Mouse (Mus musculus) hindbrain, embryonic 14.5 days (tissue): Measurements from ENCODE around the gene Adora2b. TPM values are rescaled to one million over a fixed set of nuclear protein-coding genes. Genes with fewer than 3 reads are reported as not detected.
A peak's percentile ranks its signal among the peaks of the same experiment; 100 is the strongest.

Experiments
- ATAC-seq: fragments of 200-750 bp; cut with Nextera tagmentation; 2 replicates; pipeline ENCODE4 v1.8.0; 2017; ENCODE audit warnings: moderate number of reproducible peaks, mild to moderate bottlenecking, moderate TSS enrichment, moderate library complexity; ENCODE audit not compliant: low FRiP score
- DNase-seq: peaks from one replicate; pipeline ENCODE4 v3.0.0-alpha.2; 2015; ENCODE audit warnings: low spot score
- H3K27ac ChIP-seq: fragments of 300-500 bp; sonication (generic); 2 replicates; pipeline ENCODE4 v1.5.1; 2014; ENCODE audit warnings: mild to moderate bottlenecking, moderate library complexity
- H3K27me3 ChIP-seq: fragments of 300-500 bp; sonication (generic); 2 replicates; pipeline ENCODE4 v1.6.1; 2014; ENCODE audit warnings: mild to moderate bottlenecking, low read length, mixed read lengths; ENCODE audit not compliant: control insufficient read depth, insufficient read depth
- H3K36me3 ChIP-seq: fragments of 300-500 bp; sonication (generic); replicated peaks from 2 replicates; pipeline ENCODE4 v1.6.1; 2014; ENCODE audit not compliant: control insufficient read depth, insufficient read depth
- H3K4me1 ChIP-seq: fragments of 300-500 bp; sonication (generic); replicated peaks from 2 replicates; pipeline ENCODE4 v1.6.1; 2014; ENCODE audit warnings: antibody characterized with exemption, low read length, mixed read lengths; ENCODE audit not compliant: control insufficient read depth, insufficient read depth
- H3K4me2 ChIP-seq: fragments of 300-500 bp; sonication (generic); replicated peaks from 2 replicates; pipeline ENCODE4 v1.6.1; 2014; ENCODE audit warnings: mild to moderate bottlenecking, moderate library complexity
- H3K4me3 ChIP-seq: fragments of 300-500 bp; sonication (generic); replicated peaks from 2 replicates; pipeline ENCODE4 v1.5.1; 2014; ENCODE audit warnings: mild to moderate bottlenecking, low read length
- H3K9ac ChIP-seq: fragments of 300-500 bp; sonication (generic); 2 replicates; pipeline ENCODE4 v1.6.1; 2014
- H3K9me3 ChIP-seq: fragments of 300-500 bp; sonication (generic); 2 replicates; pipeline ENCODE4 v1.6.1; 2016; ENCODE audit warnings: low read length; ENCODE audit not compliant: control insufficient read depth
- WGBS: fragments of 180-500 bp; shearing (Covaris S2); extraction: QIAGEN DNeasy Blood & Tissue Kit; methylation state at CpG from one replicate; pipeline ENCODE4 v1.1.7; 2014; 5-methylcytosine and 5-hydroxymethylcytosine counted together
- polyA plus RNA-seq: library from polyadenylated mRNA; unstranded; fragments of >200 nt; fragmentation: Nextera tagmentation; extraction: Ambion mirVana; gene quantifications from 2 replicates; pipeline ENCODE4 v1.2.1, GENCODE M21; 2014

Gene Adora2b
- polyA plus RNA-seq, 1 experiment from 2014 or later: 5.7 TPM

GRCm38 (mm10) chr11:62253380-62253779 lies 4.6 kb downstream of the Adora2b start:
- no peak overlapping the region for H3K9ac ChIP-seq
- H3K27ac ChIP-seq: no peak overlapping the region
- 80% methylated on average over 5 of the region's 5 CpGs for WGBS
- H3K27me3 ChIP-seq: peaks cover 21% of the 10 kb centered on the region
- H3K4me2 ChIP-seq: no peak overlapping the region
- no peak for DNase-seq
- H3K36me3 ChIP-seq: no peaks in the 10 kb centered on the region
- H3K4me1 ChIP-seq: peaks cover 8% of the 10 kb centered on the region
- H3K4me3 ChIP-seq: no peak overlapping the region
- no peak for ATAC-seq
- H3K9me3 ChIP-seq: no peaks in the 10 kb centered on the region

GRCm38 (mm10) chr11:62259214-62259613 lies 10.4 kb downstream of the Adora2b start:
- no peaks in the 10 kb centered on the region for H3K27me3 ChIP-seq
- H3K4me3 ChIP-seq: no peak overlapping the region
- no peak overlapping the region for H3K27ac ChIP-seq
- no peak overlapping the region for H3K4me2 ChIP-seq
- WGBS: 57% methylated on average over 5 of the region's 5 CpGs
- ATAC-seq: no peak
- no peaks in the 10 kb centered on the region for H3K36me3 ChIP-seq
- H3K4me1 ChIP-seq: no peaks in the 10 kb centered on the region
- DNase-seq: no peak
- no peak overlapping the region for H3K9ac ChIP-seq
- H3K9me3 ChIP-seq: no peaks in the 10 kb centered on the region

DNA sequence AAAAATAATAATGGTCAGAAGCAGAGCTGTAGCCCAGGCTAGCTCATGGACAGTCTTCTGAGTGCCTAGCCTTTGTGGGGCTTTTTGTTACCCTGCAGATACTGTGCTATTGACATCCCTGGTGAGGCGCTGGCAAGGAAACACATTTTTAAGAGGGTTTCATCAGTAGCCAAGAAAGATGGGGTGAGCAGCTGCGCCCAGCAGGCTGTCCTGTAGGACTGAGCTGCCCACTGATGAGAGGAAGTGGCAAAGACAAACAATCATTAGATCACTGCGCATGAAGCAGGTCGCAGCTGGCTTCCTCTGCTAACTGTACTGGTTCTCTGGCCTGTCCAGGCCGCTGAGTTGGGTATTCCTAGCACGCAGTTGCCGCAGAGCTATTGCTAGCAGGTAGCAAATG lies 14.8 kb downstream of the Adora2b start:
- H3K9ac ChIP-seq: no peak overlapping the region
- no peak for DNase-seq
- no peak overlapping the region for H3K4me3 ChIP-seq
- no peak for ATAC-seq
- WGBS: 57% methylated on average over 7 of the region's 7 CpGs
- peaks cover 15% of the 10 kb centered on the region for H3K4me1 ChIP-seq
- no peak overlapping the region for H3K4me2 ChIP-seq
- H3K27ac ChIP-seq: no peak overlapping the region
- no peaks in the 10 kb centered on the region for H3K36me3 ChIP-seq
- no peaks in the 10 kb centered on the region for H3K27me3 ChIP-seq
- no peaks in the 10 kb centered on the region for H3K9me3 ChIP-seq

GRCm38 (mm10) chr11:62264018-62264417 lies 15.2 kb downstream of the Adora2b start:
- WGBS: 70% methylated on average over 7 of the region's 7 CpGs
- Histone ChIP-seq H3K36me3 (no peaks in the 10 kb centered on the region), H3K4me3 (no peak overlapping the region), H3K4me2 (no peak overlapping the region), H3K4me1 (peaks cover 15% of the 10 kb centered on the region), H3K9me3 (no peaks in the 10 kb centered on the region), H3K9ac (no peak overlapping the region), H3K27ac (no peak overlapping the region), H3K27me3 (no peaks in the 10 kb centered on the region)
- no peak for DNase-seq
- no peak for ATAC-seq

DNA sequence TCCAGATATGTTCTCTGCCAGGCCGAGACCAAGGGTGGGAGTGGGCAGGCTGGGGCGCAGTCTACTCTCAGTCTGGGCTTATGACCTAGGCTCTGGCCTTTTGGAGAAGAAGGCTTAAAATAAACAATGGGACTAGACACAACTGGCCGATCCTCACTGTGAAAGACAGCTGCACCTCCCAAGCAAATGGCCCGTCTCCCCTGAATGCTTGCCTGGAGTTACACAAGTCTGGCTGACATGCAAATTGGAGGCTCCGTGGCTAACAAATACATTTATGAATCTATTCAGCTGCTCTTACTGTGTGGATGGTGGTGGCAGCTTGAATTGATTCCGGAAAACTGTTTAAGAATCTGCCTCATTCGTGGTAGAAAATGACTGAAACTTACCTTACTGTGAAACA lies 16.9 kb downstream of the Adora2b start:
- Histone ChIP-seq H3K4me2 (no peak overlapping the region), H3K27ac (no peak overlapping the region), H3K9ac (no peak overlapping the region), H3K36me3 (no peaks in the 10 kb centered on the region), H3K27me3 (no peaks in the 10 kb centered on the region), H3K4me3 (no peak overlapping the region), H3K4me1 (peaks cover 15% of the 10 kb centered on the region), H3K9me3 (no peaks in the 10 kb centered on the region)
- ATAC-seq: no peak
- no peak for DNase-seq
- 37% methylated on average over 7 of the region's 7 CpGs for WGBS

DNA sequence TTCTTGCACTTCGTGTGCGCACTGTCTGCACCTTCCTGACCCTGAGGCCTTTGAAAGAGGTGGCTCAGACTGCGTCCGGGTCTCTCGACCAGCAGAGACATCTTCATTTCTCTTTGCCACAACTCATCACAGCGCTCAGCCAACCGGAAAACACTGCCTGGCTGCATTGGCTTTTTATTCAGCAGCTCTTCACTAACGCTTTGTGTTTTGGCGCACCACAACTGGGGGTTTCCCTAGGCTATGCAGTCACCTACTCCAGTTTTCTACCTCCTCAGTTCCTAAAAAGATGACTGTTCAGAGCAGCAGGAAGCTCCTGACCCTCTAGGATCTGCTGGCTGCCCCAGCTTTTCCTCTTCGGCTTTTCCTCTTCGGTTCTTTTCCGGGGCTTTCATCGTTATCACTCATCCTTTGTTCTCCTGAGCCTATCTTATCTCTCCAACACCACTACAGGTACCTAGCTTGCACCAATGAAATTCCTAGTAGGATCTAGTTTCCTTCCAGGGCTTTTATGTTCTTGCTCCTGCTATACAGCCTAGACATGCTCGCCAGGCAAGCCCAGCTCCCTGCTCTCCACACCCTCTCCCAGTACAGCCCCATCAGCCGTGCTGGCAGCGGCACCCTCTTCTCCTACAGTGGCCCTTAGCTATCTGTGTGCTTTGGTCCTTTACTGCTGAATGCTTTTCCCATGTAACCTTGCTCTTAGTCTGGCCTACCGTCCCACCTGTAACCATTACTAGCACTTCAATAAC lies 17.9 kb downstream of the Adora2b start:
- Histone ChIP-seq H3K27me3 (no peaks in the 10 kb centered on the region), H3K27ac (peak overlapping the region; percentile 49; the same call in 1 of the 2 replicates), H3K4me1 (peaks cover 15% of the 10 kb centered on the region), H3K36me3 (no peaks in the 10 kb centered on the region), H3K4me2 (peak overlapping the region; percentile 23), H3K4me3 (no peak overlapping the region), H3K9me3 (no peaks in the 10 kb centered on the region), H3K9ac (no peak overlapping the region)
- 42% methylated on average over 17 of the region's 17 CpGs for WGBS
- ATAC-seq (no peak), DNase-seq (no peak)

- peaks cover 15% of the 10 kb centered on the region for H3K4me1 ChIP-seq
- no peaks in the 10 kb centered on the region for H3K36me3 ChIP-seq
- H3K27me3 ChIP-seq: no peaks in the 10 kb centered on the region
- DNase-seq (no peak), ATAC-seq (no peak)
- H3K4me3 ChIP-seq: no peak overlapping the region
- WGBS: 83% methylated on average over 8 of the region's 8 CpGs
- H3K9ac ChIP-seq: no peak overlapping the region
- no peak overlapping the region for H3K27ac ChIP-seq
- H3K9me3 ChIP-seq: no peaks in the 10 kb centered on the region
- no peak overlapping the region for H3K4me2 ChIP-seq
Observed at GRCm38 (mm10) chr11:62268381-62268780, 19.6 kb downstream of the Adora2b start.

DNA sequence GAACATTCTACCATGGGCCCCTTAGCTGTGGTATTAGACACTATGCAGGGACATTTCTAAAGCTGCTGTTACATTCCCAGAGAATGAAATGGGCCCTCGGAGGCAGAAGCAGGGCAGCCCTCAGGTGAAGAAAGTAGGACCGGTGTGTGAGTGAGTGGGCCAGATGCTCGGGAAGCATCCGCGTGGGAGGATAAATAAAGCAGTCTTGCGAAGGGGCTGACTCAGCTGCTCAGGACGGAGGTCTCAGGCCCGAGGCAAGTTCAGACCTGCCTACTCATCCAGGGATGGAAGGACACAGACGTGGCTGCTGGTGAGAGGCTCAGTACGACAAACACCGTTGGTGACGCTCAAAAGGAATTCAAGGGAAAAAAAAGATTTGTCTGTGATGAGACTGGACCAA lies 20.3 kb downstream of the Adora2b start:
- DNase-seq (no peak), ATAC-seq (no peak)
- Histone ChIP-seq H3K27me3 (no peaks in the 10 kb centered on the region), H3K27ac (no peak overlapping the region), H3K4me3 (no peak overlapping the region), H3K4me2 (no peak overlapping the region), H3K4me1 (peaks cover 15% of the 10 kb centered on the region), H3K9ac (no peak overlapping the region), H3K9me3 (no peaks in the 10 kb centered on the region), H3K36me3 (no peaks in the 10 kb centered on the region)
- WGBS: 85% methylated on average over 12 of the region's 12 CpGs

DNA sequence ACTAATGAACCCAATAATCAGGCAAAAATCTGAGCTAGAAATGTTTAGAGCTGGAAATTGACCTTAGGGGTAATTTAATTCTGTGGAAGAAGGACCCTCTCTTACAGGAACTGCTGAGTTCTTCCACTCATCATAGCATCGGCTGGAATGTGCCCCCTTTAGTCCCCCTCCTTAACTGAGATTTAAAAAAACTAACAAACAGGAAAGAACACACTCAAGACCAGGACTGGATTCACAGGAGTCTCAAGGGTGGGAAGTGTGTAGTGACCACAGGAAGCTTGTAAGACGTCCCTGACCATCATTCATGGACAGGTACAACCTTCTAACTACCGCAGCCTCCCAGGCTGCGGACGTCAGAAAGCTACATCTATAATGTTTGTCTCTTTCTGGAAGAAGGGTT lies 22.1 kb downstream of the Adora2b start:
- no peak for DNase-seq
- Histone ChIP-seq H3K4me2 (no peak overlapping the region), H3K27me3 (no peaks in the 10 kb centered on the region), H3K27ac (no peak overlapping the region), H3K4me1 (peaks cover 15% of the 10 kb centered on the region), H3K36me3 (no peaks in the 10 kb centered on the region), H3K9me3 (no peaks in the 10 kb centered on the region), H3K9ac (no peak overlapping the region), H3K4me3 (no peak overlapping the region)
- no peak for ATAC-seq
- WGBS: 70% methylated on average over 5 of the region's 5 CpGs

DNA sequence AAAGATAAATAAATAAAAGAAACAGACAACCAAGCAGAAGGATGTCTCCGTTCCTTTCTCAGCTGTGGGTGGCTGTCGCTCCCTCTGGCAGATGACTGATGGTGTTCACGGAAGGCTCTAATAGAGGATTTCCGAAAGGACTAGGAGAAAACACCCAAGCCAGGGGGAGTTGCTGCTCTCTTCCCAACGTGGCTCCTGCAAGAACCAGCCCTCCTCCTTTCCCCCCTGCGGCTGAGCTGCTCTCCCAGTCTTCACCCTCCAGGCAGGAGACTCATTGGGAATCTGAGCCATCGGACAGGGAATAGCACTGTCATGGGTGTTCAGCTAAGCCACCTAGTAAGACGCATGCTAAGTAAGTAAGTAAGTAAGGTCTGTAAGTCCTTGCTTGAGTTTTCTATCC lies 28.3 kb downstream of the Adora2b start:
- no peak overlapping the region for H3K4me2 ChIP-seq
- DNase-seq: no peak
- H3K9me3 ChIP-seq: no peaks in the 10 kb centered on the region
- H3K4me3 ChIP-seq: no peak overlapping the region
- H3K9ac ChIP-seq: no peak overlapping the region
- 53% methylated on average over 8 of the region's 8 CpGs for WGBS
- no peaks in the 10 kb centered on the region for H3K27me3 ChIP-seq
- H3K4me1 ChIP-seq: peaks cover 2% of the 10 kb centered on the region; the same call in 1 of the 2 replicates
- no peak for ATAC-seq
- no peaks in the 10 kb centered on the region for H3K36me3 ChIP-seq
- H3K27ac ChIP-seq: no peak overlapping the region
